Mouse (Mus musculus): ENCODE results near the gene Olfr145. TPM values are rescaled to one million over a fixed set of nuclear protein-coding genes. Genes with fewer than 3 reads are reported as not detected.

Olfr145 gene
- polyA plus RNA-seq, 1 experiment, result not detected

DNA sequence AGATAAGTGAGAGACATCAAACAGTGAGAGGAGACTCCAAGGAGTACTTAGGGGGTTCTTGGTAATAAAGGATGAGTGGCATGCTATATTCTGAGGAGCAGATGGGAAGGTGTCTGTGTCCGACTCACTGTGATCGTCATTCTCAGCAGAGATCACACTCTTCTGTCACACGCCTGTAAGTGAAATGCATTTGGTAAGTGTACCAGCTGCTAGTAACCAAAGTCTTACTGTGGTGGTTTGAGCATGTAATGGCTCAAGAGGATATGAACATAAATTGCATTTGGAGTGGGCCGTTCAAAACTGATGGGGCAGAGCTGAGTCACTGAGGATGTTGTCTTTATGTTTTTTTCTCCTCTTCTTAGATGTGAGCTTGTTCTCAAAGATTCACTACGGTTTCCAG lies 27.7 kb downstream of the Olfr145 start:
- Histone ChIP-seq H3K4me3 (replicated peaks) (no peak overlapping the region), H3K9me3 (no peaks in the 10 kb centered on the region), H3K27me3 (replicated peaks) (no peaks in the 10 kb centered on the region), H3K36me3 (replicated peaks; ENCODE audit: low read length) (no peaks in the 10 kb centered on the region), H3K4me1 (no peaks in the 10 kb centered on the region)
- no peak for TF ChIP-seq GATA1 (IDR thresholded peaks at IDR 0.05; ENCODE audit: borderline replicate concordance, low read length)
- no peak for TF ChIP-seq FLI1 (IDR thresholded peaks at IDR 0.05; ENCODE audit: low read length)

DNA sequence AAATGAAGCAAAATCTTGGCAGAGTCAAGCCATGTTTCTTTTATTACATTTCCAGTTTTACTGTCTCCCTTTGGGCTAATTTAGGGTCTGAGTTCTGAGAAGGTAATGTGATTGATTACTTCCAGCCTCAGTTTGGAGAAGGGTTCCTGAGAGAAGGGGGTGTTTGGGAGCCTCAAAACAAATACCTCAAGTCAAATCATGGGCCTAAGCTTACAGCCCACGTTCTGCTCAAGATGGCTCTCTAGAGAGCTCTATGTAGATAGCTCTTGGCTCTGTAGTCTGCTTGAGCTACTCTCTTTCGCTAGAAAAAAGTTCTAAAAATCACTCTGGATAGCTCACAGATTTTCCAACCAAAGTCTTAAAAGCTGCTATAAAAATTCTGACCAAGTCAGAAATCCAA lies 28.9 kb downstream of the Olfr145 start:
- no peak overlapping the region for H3K4me3 ChIP-seq (replicated peaks)
- H3K27me3 ChIP-seq (replicated peaks), result no peaks in the 10 kb centered on the region
- no peaks in the 10 kb centered on the region for H3K9me3 ChIP-seq
- no peak for TF ChIP-seq GATA1 (IDR thresholded peaks at IDR 0.05; ENCODE audit: borderline replicate concordance, low read length)
- no peak for TF ChIP-seq FLI1 (IDR thresholded peaks at IDR 0.05; ENCODE audit: low read length)
- H3K4me1 ChIP-seq, result no peaks in the 10 kb centered on the region
- no peaks in the 10 kb centered on the region for H3K36me3 ChIP-seq (replicated peaks; ENCODE audit: low read length)

DNA sequence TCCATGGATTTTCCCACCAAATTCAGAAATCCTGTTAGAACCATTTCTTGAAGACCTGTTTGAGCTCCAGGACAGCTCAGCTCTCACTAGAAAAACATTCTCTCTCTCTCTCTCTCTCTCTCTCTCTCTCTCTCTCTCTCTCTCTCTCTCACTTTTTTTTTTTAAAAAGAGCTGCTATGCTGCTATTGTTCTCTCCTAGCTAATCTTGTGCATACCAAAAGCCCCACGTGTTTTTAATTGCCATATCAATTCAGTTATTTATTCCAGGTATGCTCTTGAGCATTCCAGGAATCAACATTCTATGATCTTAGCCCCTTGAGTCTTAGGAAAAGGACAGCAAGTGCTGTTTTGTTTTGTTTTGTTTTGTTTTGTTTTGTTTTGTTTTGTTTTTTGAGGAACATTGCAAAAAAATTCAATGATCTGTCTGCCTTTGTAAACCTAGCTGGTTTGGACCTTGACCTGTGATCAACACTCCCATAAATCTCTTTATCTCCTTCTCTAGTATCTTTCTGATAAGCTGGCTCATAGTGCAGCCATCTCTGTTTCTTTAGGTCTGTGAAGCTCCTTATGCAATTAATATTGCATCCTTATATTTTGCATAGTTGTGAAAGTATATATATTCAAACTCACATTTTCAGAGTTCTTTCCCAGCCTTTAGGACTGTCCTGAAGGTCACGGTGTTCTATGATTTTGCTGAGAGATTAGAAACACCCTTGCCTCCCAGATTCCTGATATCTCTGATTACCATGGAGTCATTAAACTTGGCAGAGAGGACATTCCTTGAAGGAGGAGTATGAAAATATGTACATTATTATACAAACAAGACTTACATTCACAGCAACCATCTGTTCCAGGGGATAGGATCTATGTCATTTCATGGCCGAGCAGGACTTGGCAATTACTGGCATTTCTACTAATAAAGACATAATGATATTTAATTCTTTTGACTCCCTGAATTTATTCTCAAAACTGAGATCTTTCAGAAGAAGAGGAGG lies 29.8 kb downstream of the Olfr145 start:
- Histone ChIP-seq H3K36me3 (replicated peaks; ENCODE audit: low read length) (no peaks in the 10 kb centered on the region), H3K9me3 (no peaks in the 10 kb centered on the region), H3K4me3 (replicated peaks) (no peak overlapping the region), H3K27me3 (replicated peaks) (no peaks in the 10 kb centered on the region), H3K4me1 (no peaks in the 10 kb centered on the region)
- TF ChIP-seq GATA1 (IDR thresholded peaks at IDR 0.05; ENCODE audit: borderline replicate concordance, low read length) (no peak), FLI1 (IDR thresholded peaks at IDR 0.05; ENCODE audit: low read length) (no peak)

DNA sequence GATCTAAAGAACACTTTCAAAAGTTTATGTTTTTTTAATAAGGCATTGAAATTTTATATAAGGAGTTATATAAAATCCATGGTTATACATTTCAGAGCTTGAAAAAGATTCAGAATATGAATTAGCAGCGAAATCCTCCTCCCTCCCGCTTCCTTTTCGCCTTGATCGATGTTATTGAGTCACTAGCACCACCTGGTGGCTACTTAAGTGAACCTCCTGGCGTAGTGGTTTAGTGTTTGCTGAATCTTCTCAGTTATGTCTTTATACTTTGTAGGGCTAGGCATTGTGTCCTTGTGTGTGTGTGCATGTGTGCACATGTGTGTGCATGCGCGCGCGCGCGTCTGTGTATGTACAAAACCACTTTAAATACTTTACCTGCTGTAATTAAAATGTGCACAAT lies 36.0 kb downstream of the Olfr145 start:
- Histone ChIP-seq H3K36me3 (replicated peaks; ENCODE audit: low read length) (no peaks in the 10 kb centered on the region), H3K27me3 (replicated peaks) (no peaks in the 10 kb centered on the region), H3K4me3 (replicated peaks) (no peak overlapping the region), H3K9me3 (no peaks in the 10 kb centered on the region), H3K4me1 (no peaks in the 10 kb centered on the region)
- TF ChIP-seq FLI1 (IDR thresholded peaks at IDR 0.05; ENCODE audit: low read length) (no peak), GATA1 (IDR thresholded peaks at IDR 0.05; ENCODE audit: borderline replicate concordance, low read length) (no peak)

DNA sequence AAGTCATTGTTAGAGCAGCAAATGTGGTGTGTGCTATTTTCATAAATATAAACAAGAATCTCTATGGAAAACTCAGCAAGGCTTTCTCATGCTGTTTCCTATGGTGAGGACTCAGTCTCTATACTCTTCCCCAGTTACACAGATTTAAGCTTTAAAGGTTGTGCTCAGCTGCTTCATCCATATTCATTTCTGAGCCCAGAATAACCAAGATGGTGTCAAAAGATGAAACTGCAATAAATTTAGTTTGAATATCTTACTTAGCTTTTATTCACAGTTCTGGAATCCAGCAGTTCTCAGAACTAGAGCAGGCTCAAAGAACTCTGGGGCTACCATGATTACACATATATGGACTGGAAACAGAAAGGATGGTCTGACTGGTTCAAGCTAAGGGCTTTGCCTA lies 37.6 kb downstream of the Olfr145 start:
- H3K4me3 ChIP-seq (replicated peaks), result no peak overlapping the region
- H3K27me3 ChIP-seq (replicated peaks), result no peaks in the 10 kb centered on the region
- H3K4me1 ChIP-seq, result no peaks in the 10 kb centered on the region
- TF ChIP-seq FLI1 (IDR thresholded peaks at IDR 0.05; ENCODE audit: low read length), result no peak
- no peaks in the 10 kb centered on the region for H3K9me3 ChIP-seq
- no peaks in the 10 kb centered on the region for H3K36me3 ChIP-seq (replicated peaks; ENCODE audit: low read length)

DNA sequence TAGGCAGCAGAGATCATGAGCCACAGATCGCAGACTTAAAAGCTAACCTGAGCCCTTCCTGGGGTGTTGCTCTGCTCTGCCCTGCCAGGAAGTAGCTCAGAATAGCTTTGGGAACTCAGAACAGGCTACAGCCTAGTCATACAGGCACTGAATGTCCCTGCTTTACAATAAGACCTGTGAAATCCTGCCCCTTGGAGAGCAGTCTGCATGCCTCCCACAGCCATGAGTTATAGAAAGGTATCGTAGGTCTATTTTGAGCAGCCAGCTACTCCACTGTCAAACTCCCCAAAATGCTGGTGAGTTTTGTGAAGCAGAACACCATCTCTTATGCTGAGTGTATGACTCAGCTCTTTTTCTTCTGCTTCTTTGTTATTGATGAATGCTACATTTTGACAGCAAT lies 44.6 kb downstream of the Olfr145 start:
- Histone ChIP-seq H3K36me3 (replicated peaks; ENCODE audit: low read length) (no peaks in the 10 kb centered on the region), H3K4me3 (replicated peaks) (no peak overlapping the region), H3K9me3 (no peaks in the 10 kb centered on the region), H3K4me1 (no peaks in the 10 kb centered on the region), H3K27me3 (replicated peaks) (no peaks in the 10 kb centered on the region)
- TF ChIP-seq GATA1 (IDR thresholded peaks at IDR 0.05; ENCODE audit: borderline replicate concordance, low read length) (no peak), FLI1 (IDR thresholded peaks at IDR 0.05; ENCODE audit: low read length) (no peak)

Other genes with a start within 250 kb of the Olfr145 start
- 34.5 and 61.7 TPM in 2 replicates for gene Tbrg1, start 239.4 kb upstream of the Olfr145 start, polyA plus RNA-seq (2012; ENCODE audit: insufficient read depth, low replicate concordance)
- not detected in 2 replicates for gene Panx3, start 227.5 kb upstream of the Olfr145 start, polyA plus RNA-seq (2012; ENCODE audit: insufficient read depth, low replicate concordance)
- not detected in 2 replicates for gene Olfr160, start 180.5 kb upstream of the Olfr145 start, polyA plus RNA-seq (2012; ENCODE audit: insufficient read depth, low replicate concordance)
- not detected in 2 replicates for gene Olfr874, start 151.6 kb upstream of the Olfr145 start, polyA plus RNA-seq (2012; ENCODE audit: insufficient read depth, low replicate concordance)
- not detected in 2 replicates for gene Olfr875, start 124.9 kb upstream of the Olfr145 start, polyA plus RNA-seq (2012; ENCODE audit: insufficient read depth, low replicate concordance)
- gene Olfr876, start 93.7 kb upstream of the Olfr145 start, polyA plus RNA-seq (2012; ENCODE audit: insufficient read depth, low replicate concordance), result not detected in 2 replicates
- gene Olfr877, start 42.5 kb upstream of the Olfr145 start, polyA plus RNA-seq (2012; ENCODE audit: insufficient read depth, low replicate concordance), result not detected in 2 replicates
- not detected in 2 replicates for gene Olfr878, start 21.1 kb downstream of the Olfr145 start, polyA plus RNA-seq (2012; ENCODE audit: insufficient read depth, low replicate concordance)
- not detected in 2 replicates for gene Olfr881, start 95.1 kb downstream of the Olfr145 start, polyA plus RNA-seq (2012; ENCODE audit: insufficient read depth, low replicate concordance)
- gene Olfr883, start 129.1 kb downstream of the Olfr145 start, polyA plus RNA-seq (2012; ENCODE audit: insufficient read depth, low replicate concordance), result not detected in 2 replicates
- gene Olfr884, start 149.8 kb downstream of the Olfr145 start, polyA plus RNA-seq (2012; ENCODE audit: insufficient read depth, low replicate concordance), result 0.03 TPM in 1 of 2 replicates, not detected in the other
- not detected in 2 replicates for gene Olfr885, start 164.6 kb downstream of the Olfr145 start, polyA plus RNA-seq (2012; ENCODE audit: insufficient read depth, low replicate concordance)
- 0.34 TPM in 1 of 2 replicates, not detected in the other for gene Olfr887, start 187.3 kb downstream of the Olfr145 start, polyA plus RNA-seq (2012; ENCODE audit: insufficient read depth, low replicate concordance)
- gene Olfr888, start 211.4 kb downstream of the Olfr145 start, polyA plus RNA-seq (2012; ENCODE audit: insufficient read depth, low replicate concordance), result not detected in 2 replicates
- not detected in 2 replicates for gene Olfr889, start 218.5 kb downstream of the Olfr145 start, polyA plus RNA-seq (2012; ENCODE audit: insufficient read depth, low replicate concordance)
- gene Olfr890, start 245.8 kb downstream of the Olfr145 start, polyA plus RNA-seq (2012; ENCODE audit: insufficient read depth, low replicate concordance), result not detected in 2 replicates